Mouse (Mus musculus) ovary, postnatal 14 days (tissue): ENCODE results near the gene Phc3.

ENCODE experiments used
- DNase-seq: peaks from one replicate; pipeline ENCODE4 v3.0.0; 2022; ENCODE audit warnings: low spot score

The Phc3 gene

GRCm38 (mm10) chr3:30969104-30969581 is at the start of gene Phc3:
TSS of gene Phc3 (minus strand) at chr3:30969415.
- peak; percentile 85 for DNase-seq

GRCm38 (mm10) chr3:31017652-31018051 is 48.4 kb upstream of the Phc3 start:
- DNase-seq = no peak

DNA sequence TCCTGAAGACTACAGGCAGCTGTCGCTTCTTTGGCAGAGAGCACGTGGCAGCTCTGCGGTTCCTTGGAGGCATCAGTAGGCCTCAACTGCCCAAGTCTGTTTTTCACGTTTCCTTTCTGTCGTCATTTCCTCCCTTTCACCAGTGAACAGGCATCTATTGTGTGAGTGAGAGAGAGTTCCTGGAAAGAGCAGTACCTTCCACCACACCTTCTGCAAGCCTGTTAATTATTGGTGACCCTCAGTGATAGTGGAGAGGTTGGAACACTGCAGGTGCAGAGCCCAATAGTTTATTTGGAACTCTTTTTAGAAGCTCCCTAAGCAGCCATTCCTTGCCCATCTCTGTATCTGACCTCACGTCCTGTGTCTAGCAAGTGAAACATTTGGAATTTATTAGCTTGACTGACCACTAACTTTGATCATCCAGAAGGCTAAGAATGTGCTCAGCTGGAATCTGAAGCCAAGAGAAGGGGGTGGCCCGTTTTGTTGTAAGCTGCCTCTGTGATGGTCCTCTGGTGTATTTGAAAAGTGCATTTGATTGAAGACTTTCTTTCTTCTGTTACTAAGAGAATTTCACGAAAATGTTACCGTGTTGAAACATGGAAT is 47.5 kb upstream of the Phc3 start:
- no peak for DNase-seq

DNA sequence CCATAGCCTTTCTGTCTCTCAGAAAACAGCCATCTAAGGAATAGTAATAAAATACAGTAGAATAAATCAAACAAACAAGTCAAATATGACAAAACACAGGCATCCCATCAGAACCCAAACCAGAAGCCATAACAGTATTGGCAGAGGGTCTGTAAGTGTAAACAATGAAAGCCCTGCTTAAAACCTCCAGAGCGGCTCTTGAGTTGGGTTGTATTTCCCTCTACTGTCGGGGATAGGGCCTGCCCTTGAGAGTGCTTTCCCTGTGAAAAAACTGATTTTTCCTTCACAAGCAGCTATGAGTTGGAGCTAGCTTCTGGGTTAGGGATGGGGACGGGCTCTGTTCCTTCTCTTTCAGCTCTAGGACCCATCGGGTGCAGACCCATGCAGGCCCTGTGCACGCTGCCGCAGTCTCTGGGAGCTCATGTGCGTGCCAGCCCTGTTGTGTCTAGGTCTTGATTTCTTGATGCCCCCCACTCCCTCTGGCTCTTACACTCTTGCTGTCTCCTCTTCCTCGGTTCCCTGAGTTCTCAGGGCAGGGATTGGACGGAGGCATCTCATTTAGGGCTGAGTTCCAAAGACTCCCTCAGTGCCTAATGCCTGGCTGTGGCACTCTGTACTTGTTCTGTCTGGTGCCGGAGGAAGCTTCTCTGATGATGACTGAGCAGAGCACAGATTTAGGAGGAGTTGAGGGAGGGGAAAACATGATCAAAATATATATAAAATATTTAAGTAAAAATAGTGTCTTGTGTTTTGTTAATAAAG is 46.6 kb upstream of the Phc3 start:
- no peak for DNase-seq

GRCm38 (mm10) chr3:31014374-31014773 is 45.2 kb upstream of the Phc3 start:
- DNase-seq = no peak

GRCm38 (mm10) chr3:31004320-31005209 is 35.4 kb upstream of the Phc3 start:
- no peak for DNase-seq

- no peak for DNase-seq
Observed at GRCm38 (mm10) chr3:31001048-31001676, 31.9 kb upstream of the Phc3 start.

- no peak for DNase-seq
Observed at GRCm38 (mm10) chr3:31000018-31000407, 30.8 kb upstream of the Phc3 start.

- peak; percentile 18 for DNase-seq
Observed at GRCm38 (mm10) chr3:30999401-31000017, 30.3 kb upstream of the Phc3 start.

- DNase-seq = no peak
Observed at GRCm38 (mm10) chr3:30996688-30997014, 27.4 kb upstream of the Phc3 start.

DNA sequence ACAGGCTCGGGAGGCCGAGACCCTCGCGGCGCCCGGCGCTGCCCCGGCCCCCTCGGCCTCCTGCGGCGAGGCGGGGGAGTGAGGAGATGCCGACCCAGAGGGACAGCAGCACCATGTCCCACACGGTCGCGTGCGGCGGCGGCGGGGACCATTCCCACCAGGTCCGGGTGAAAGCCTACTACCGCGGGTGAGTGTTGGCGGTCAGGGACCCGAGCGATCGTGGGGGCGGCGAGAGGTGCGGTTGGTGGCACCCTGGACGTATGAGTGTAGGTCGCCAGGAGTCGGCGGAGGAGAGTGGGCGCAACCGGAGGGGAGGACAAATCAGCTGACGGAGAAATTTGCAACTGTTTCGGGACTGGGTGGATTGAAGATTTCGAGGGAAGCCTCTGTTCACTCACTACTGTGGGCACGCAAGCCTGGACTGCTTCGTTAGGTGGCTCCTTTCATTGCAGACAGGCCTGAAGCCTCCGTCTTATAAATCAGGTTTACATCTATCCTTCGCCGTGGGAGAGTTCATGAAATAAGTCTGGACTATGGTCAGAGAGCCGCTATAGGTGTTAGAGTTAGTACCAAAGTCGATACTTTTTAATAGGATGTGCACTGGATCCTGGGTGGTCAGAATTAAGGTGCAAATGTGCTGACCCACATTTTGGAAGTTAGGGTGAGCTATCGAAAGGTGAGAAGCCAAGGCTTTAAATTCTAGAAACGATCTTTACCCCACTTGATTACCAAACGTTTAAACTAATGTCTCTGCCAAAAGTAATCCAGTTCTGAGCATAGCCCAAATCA is 26.9 kb upstream of the Phc3 start:
- no peak for DNase-seq

GRCm38 (mm10) chr3:30995283-30995898 is 26.2 kb upstream of the Phc3 start, which contains the start of gene Prkci:
TSS of gene Prkci (plus strand) at chr3:30995747.
- DNase-seq = peak; percentile 89

DNA sequence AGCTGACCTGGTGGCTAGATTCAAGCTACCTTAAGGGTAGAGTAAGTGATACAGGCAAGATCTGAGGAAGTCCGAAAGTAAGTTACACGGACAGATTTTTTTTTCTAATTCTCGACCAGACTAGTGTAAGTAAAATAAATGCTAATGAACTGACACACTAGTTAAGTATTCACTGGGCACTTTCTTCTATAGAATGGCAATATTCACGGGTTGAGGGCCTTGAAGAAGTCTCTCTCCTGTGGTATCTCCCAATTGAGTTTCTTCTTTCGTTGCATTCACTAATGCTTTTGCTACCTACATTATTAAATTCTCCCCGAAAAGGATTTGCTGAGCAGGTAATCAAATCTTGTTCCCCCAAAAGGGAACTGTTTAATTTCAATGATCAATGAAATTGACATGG is 25.6 kb upstream of the Phc3 start:
- no peak for DNase-seq

DNA sequence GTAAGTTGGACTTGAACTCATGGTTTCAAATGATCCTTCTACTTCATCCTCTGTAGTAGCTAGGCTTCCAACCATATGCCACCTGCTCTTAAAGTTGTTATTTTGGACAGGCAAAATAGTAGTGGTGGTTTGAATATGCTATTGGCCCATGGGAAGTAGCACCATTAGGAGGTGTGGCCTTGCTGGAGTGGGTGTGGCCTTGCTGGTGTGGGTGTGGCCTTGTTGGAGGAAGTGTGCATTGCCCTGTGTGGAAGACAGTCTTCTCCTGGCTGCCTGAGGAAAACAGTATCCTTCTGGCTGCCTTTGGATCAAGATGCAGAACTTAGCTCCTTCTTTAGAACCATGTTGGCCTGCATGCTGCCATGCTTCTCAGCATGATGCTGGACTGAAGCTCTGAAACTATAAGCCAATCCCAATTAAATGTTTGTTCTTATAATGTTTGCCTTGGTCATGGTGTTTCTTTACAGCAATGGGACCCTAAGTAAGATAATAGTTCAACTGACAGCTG is 23.9 kb upstream of the Phc3 start:
- no peak for DNase-seq

- DNase-seq = no peak
Observed at GRCm38 (mm10) chr3:30992161-30992560, 22.9 kb upstream of the Phc3 start.

DNA sequence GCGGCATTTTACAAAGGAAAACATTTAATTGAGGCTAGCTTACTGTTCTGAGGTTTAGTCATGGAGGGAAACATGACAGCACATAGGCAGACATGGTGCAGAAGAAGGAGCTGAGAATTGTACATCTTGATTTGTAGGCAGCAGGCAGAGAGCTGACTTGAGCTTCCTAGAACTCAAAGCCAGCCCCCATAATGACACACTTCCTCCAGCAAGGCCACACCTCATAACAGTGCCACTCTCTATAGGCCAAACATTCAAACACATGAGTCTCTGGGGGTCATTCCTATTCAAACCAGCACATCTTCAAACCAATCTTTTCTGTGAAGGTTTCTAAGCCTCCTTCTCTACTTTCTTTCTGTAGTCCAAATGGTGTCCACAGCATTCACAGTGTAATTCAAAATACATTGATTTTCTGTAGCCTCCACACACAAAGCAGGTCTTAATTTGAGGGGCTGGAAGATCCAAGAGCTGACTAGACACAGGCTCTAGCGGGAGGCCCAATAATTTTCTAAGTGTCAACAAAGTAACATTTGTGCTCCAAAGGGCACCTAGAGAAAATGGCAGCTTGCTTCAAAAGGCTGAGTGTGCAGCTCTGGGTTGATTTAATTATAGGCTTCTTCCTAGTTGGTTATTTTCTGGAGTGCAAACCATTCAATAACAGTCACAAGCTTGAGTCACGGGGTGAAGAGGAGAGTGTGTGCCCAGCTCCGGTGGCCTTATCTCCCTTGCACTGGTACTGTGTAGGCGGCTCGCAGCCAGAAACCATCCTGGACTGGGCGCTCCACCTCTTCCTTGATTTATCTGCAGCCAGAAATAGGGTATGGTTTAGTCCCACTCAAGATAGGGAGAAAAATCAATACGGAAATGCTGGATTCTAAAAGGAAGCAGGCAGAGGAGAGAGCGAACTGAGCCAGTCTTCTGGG is 18.4 kb upstream of the Phc3 start:
- no peak for DNase-seq

- DNase-seq = no peak
Observed at GRCm38 (mm10) chr3:30982924-30983536, 13.8 kb upstream of the Phc3 start.

DNA sequence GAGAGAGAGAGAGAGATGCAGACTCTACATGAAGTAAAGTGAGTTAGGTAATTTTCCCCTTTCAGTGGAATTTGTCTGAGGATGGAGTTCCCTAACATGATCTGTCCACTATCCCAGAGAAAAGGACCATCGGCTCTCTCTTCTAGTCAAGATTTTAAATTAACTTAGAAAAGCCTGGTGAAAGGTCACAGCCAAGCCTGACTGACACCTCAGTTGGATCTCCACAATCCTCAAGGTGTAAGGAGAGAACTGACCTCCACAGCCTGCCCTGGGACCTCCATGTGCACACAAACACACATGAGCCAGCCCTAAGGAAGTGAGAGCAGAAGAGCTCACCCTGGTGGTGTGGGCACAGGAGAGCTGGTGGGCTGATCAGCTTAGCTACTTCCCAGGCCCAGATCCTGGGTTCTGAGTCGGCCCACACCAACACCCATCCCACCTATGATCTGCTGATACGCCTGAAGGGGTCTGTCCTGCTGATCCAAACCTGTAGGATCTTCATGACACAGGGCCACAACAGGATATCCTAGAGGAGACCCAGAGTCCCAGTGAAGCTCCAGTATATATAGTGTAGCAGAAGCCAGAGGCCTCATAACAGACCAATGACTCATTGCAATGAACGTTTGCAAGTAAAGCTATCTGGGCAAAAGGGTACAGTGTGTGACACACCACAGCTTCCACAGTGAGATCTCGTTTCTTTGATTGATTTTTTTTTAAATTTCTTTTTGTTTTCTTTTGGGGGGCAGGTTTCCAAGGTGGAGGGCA is 12.6 kb upstream of the Phc3 start:
- no peak for DNase-seq
